Mouse (Mus musculus): Measurements from ENCODE around the gene Pxn. TPM values are rescaled to one million over a fixed set of nuclear protein-coding genes. Genes with fewer than 3 reads are reported as not detected.

Pxn gene
- polyA plus RNA-seq, 2 experiments = 4.8 to 12.9 TPM

- no peak for ATAC-seq (ENCODE audit: insufficient read depth)
- Histone ChIP-seq H3K4me3 (ENCODE audit: insufficient read depth in 1 of 2, low read depth in 2 of 2, low read length in 2 of 2) (no peak overlapping the region), H3K36me3 (replicated peaks; ENCODE audit: control insufficient read depth, insufficient read depth, low read depth) (no peaks in the 10 kb centered on the region), H3K9me3 (ENCODE audit: control insufficient read depth, low read length) (no peaks in the 10 kb centered on the region), H3K27me3 (ENCODE audit: control insufficient read depth, insufficient read depth, low read length) (no peaks in the 10 kb centered on the region), H3K27ac (no peak overlapping the region), H3K9ac (replicated peaks) (no peak overlapping the region), H3K4me1 (replicated peaks; ENCODE audit: control insufficient read depth in 2 of 2, insufficient read depth in 2 of 2, low read length in 1 of 2) (peaks cover 8 to 20% of the 10 kb centered on the region in 2 experiments; a peak in 2 of 4 replicates), H3K4me2 (ENCODE audit: low read depth) (no peak overlapping the region)
- no peak for DNase-seq (ENCODE audit: low read depth in 3 of 3, low spot score in 3 of 3)
- TF ChIP-seq EP300 (IDR thresholded peaks at IDR 0.05; ENCODE audit: low read depth) (no peak), CTCF (IDR thresholded peaks at IDR 0.05; ENCODE audit: low read depth) (0 out of 2 replicates have a peak, but pooled peaks have one; percentile 6)
- WGBS (ENCODE audit: insufficient replicate concordance) = 62% methylated on average over 7 of the region's 7 CpGs
Observed at GRCm38 (mm10) chr5:115512375-115512774, 5.9 kb downstream of the Pxn start.

- DNase-seq (ENCODE audit: low read depth in 3 of 3, low spot score in 3 of 3) (no peak), ATAC-seq (ENCODE audit: insufficient read depth) (no peak)
- H3K4me1 ChIP-seq (replicated peaks; ENCODE audit: control insufficient read depth in 2 of 2, insufficient read depth in 2 of 2, low read length in 1 of 2) = peaks cover 8 to 19% of the 10 kb centered on the region in 2 experiments; a peak in 2 of 4 replicates
- no peaks in the 10 kb centered on the region for H3K9me3 ChIP-seq (ENCODE audit: control insufficient read depth, low read length)
- TF ChIP-seq CTCF (IDR thresholded peaks at IDR 0.05; ENCODE audit: low read depth) (no peak), EP300 (IDR thresholded peaks at IDR 0.05; ENCODE audit: low read depth) (no peak)
- H3K9ac ChIP-seq (replicated peaks) = no peak overlapping the region
- H3K27ac ChIP-seq = no peak overlapping the region
- no peaks in the 10 kb centered on the region for H3K36me3 ChIP-seq (replicated peaks; ENCODE audit: control insufficient read depth, insufficient read depth, low read depth)
- H3K27me3 ChIP-seq (ENCODE audit: control insufficient read depth, insufficient read depth, low read length) = no peaks in the 10 kb centered on the region
- no peak overlapping the region for H3K4me3 ChIP-seq (ENCODE audit: insufficient read depth in 1 of 2, low read depth in 2 of 2, low read length in 2 of 2)
- 83% methylated on average over 14 of the region's 14 CpGs for WGBS (ENCODE audit: insufficient replicate concordance)
- H3K4me2 ChIP-seq (ENCODE audit: low read depth) = no peak overlapping the region
Observed at GRCm38 (mm10) chr5:115513246-115513645, 6.8 kb downstream of the Pxn start.

GRCm38 (mm10) chr5:115513721-115514120, 7.2 kb downstream of the Pxn start:
- Histone ChIP-seq H3K4me3 (ENCODE audit: insufficient read depth in 1 of 2, low read depth in 2 of 2, low read length in 2 of 2) (no peak overlapping the region), H3K27me3 (ENCODE audit: control insufficient read depth, insufficient read depth, low read length) (no peaks in the 10 kb centered on the region), H3K27ac (no peak overlapping the region), H3K36me3 (replicated peaks; ENCODE audit: control insufficient read depth, insufficient read depth, low read depth) (no peaks in the 10 kb centered on the region), H3K4me1 (replicated peaks; ENCODE audit: control insufficient read depth in 2 of 2, insufficient read depth in 2 of 2, low read length in 1 of 2) (peaks cover 8 to 19% of the 10 kb centered on the region in 2 experiments; a peak in 2 of 4 replicates), H3K9me3 (ENCODE audit: control insufficient read depth, low read length) (no peaks in the 10 kb centered on the region), H3K9ac (replicated peaks) (no peak overlapping the region), H3K4me2 (ENCODE audit: low read depth) (no peak overlapping the region)
- 79% methylated on average over 16 of the region's 16 CpGs for WGBS (ENCODE audit: insufficient replicate concordance)
- DNase-seq (ENCODE audit: low read depth in 3 of 3, low spot score in 3 of 3) (no peak), ATAC-seq (ENCODE audit: insufficient read depth) (no peak)
- TF ChIP-seq CTCF (IDR thresholded peaks at IDR 0.05; ENCODE audit: low read depth) = no peak
- TF ChIP-seq EP300 (IDR thresholded peaks at IDR 0.05; ENCODE audit: low read depth) = no peak

- TF ChIP-seq EP300 (IDR thresholded peaks at IDR 0.05; ENCODE audit: low read depth) (no peak), CTCF (IDR thresholded peaks at IDR 0.05; ENCODE audit: low read depth) (no peak)
- H3K27me3 ChIP-seq (ENCODE audit: control insufficient read depth, insufficient read depth, low read length) = no peaks in the 10 kb centered on the region
- H3K9me3 ChIP-seq (ENCODE audit: control insufficient read depth, low read length) = no peaks in the 10 kb centered on the region
- H3K4me2 ChIP-seq (ENCODE audit: low read depth) = peak overlapping the region; percentile 28; the same call in 1 of the 2 replicates
- H3K4me3 ChIP-seq (ENCODE audit: insufficient read depth in 1 of 2, low read depth in 2 of 2, low read length in 2 of 2) = no peak overlapping the region
- DNase-seq (ENCODE audit: low read depth in 3 of 3, low spot score in 3 of 3) (no peak), ATAC-seq (ENCODE audit: insufficient read depth) (no peak)
- H3K27ac ChIP-seq = peak overlapping the region; percentile 19; the same call in 1 of the 2 replicates
- no peaks in the 10 kb centered on the region for H3K36me3 ChIP-seq (replicated peaks; ENCODE audit: control insufficient read depth, insufficient read depth, low read depth)
- WGBS (ENCODE audit: insufficient replicate concordance) = 77% methylated on average over 6 of the region's 6 CpGs
- peaks cover 8 to 16% of the 10 kb centered on the region in 2 experiments; a peak in 2 of 4 replicates for H3K4me1 ChIP-seq (replicated peaks; ENCODE audit: control insufficient read depth in 2 of 2, insufficient read depth in 2 of 2, low read length in 1 of 2)
- H3K9ac ChIP-seq (replicated peaks) = no peak overlapping the region
Observed at GRCm38 (mm10) chr5:115514346-115514745, 7.9 kb downstream of the Pxn start.

- Histone ChIP-seq H3K4me3 (ENCODE audit: insufficient read depth in 1 of 2, low read depth in 2 of 2, low read length in 2 of 2) (no peak overlapping the region), H3K4me2 (ENCODE audit: low read depth) (peak overlapping the region; percentile 28; the same call in 1 of the 2 replicates), H3K9me3 (ENCODE audit: control insufficient read depth, low read length) (no peaks in the 10 kb centered on the region), H3K27ac (peak overlapping the region; percentile 19), H3K4me1 (replicated peaks; ENCODE audit: control insufficient read depth in 2 of 2, insufficient read depth in 2 of 2, low read length in 1 of 2) (peaks cover 8 to 16% of the 10 kb centered on the region in 2 experiments; a peak in 2 of 4 replicates), H3K36me3 (replicated peaks; ENCODE audit: control insufficient read depth, insufficient read depth, low read depth) (no peaks in the 10 kb centered on the region), H3K9ac (replicated peaks) (no peak overlapping the region), H3K27me3 (ENCODE audit: control insufficient read depth, insufficient read depth, low read length) (no peaks in the 10 kb centered on the region)
- ATAC-seq (ENCODE audit: insufficient read depth) (no peak), DNase-seq (ENCODE audit: low read depth in 3 of 3, low spot score in 3 of 3) (no peak)
- no peak for TF ChIP-seq EP300 (IDR thresholded peaks at IDR 0.05; ENCODE audit: low read depth)
- no peak for TF ChIP-seq CTCF (IDR thresholded peaks at IDR 0.05; ENCODE audit: low read depth)
- 56% methylated on average over 20 of the region's 20 CpGs for WGBS (ENCODE audit: insufficient replicate concordance)
Observed at GRCm38 (mm10) chr5:115514896-115515587, 8.6 kb downstream of the Pxn start.

All from liver, embryonic 14.5 days (tissue).